Mouse (Mus musculus) gastrocnemius, postnatal 14 days (tissue): ENCODE measurements around the gene Rftn1. TPM values are rescaled to one million over a fixed set of nuclear protein-coding genes. Genes with fewer than 3 reads are reported as not detected.

Experiments
- DNase-seq: peaks from one replicate; pipeline ENCODE4 v3.0.0; 2021; ENCODE audit warnings: mixed read lengths
- intact Hi-C: fragments of 180-260 bp; cut with DNase I; formaldehyde crosslinking; loops from one replicate; pipeline ENCODE4 v1.15.1; 2025; ENCODE audit warnings: low total_unique reads
- total RNA-seq, 2 experiments: library from RNA; stranded (reverse); gene quantifications; 2 replicates each; pipeline ENCODE4 v1.2.3; 2021

Rftn1 gene
- total RNA-seq, 2 experiments from 2014 or later = 48.5 to 58.5 TPM

- intact Hi-C loops = no loop called here
- no peak for DNase-seq
These were observed 117.2 kb downstream of the Rftn1 start for GRCm38 (mm10) chr17:50072982-50073965.

GRCm38 (mm10) chr17:50071602-50071988 lies 118.9 kb downstream of the Rftn1 start:
- intact Hi-C loops = no loop called here
- no peak for DNase-seq

GRCm38 (mm10) chr17:50070822-50071601 lies 119.5 kb downstream of the Rftn1 start:
- intact Hi-C loops = no loop called here
- DNase-seq = no peak

GRCm38 (mm10) chr17:50069897-50070636 lies 120.4 kb downstream of the Rftn1 start:
- peak; percentile 40 for DNase-seq
- intact Hi-C loops = no loop called here

- intact Hi-C loops = no loop called here
- no peak for DNase-seq
These were observed 121.3 kb downstream of the Rftn1 start for GRCm38 (mm10) chr17:50069205-50069604.

GRCm38 (mm10) chr17:50068681-50069138 lies 121.8 kb downstream of the Rftn1 start:
- no peak for DNase-seq
- intact Hi-C loops = no loop called here

- intact Hi-C loops = no loop called here
- DNase-seq = no peak
These were observed 122.4 kb downstream of the Rftn1 start for GRCm38 (mm10) chr17:50067774-50068680.

- intact Hi-C loops = no loop called here
- no peak for DNase-seq
These were observed 123.4 kb downstream of the Rftn1 start for GRCm38 (mm10) chr17:50066822-50067713.

- intact Hi-C loops = no loop called here
- no peak for DNase-seq
These were observed 126.4 kb downstream of the Rftn1 start for GRCm38 (mm10) chr17:50063832-50064627.

GRCm38 (mm10) chr17:50062649-50063048 lies 127.8 kb downstream of the Rftn1 start:
- no peak for DNase-seq
- intact Hi-C loops = no loop called here

- intact Hi-C loops = no loop called here
- DNase-seq = no peak
These were observed 129.0 kb downstream of the Rftn1 start for GRCm38 (mm10) chr17:50061446-50061845.

- intact Hi-C loops = no loop called here
- no peak for DNase-seq
These were observed 130.3 kb downstream of the Rftn1 start for GRCm38 (mm10) chr17:50060220-50060619.

- intact Hi-C loops = loop anchor here (10.0 kb wide), 1 partner anchor 125 kb away; no protein-coding TSS in a partner anchor
- no peak for DNase-seq
These were observed 131.1 kb downstream of the Rftn1 start for GRCm38 (mm10) chr17:50059417-50059816.

GRCm38 (mm10) chr17:50055154-50055756 lies 135.2 kb downstream of the Rftn1 start:
- intact Hi-C loops = loop anchor here (10.0 kb wide), 1 partner anchor 130 kb away; no protein-coding TSS in a partner anchor
- DNase-seq = peak; percentile 39

GRCm38 (mm10) chr17:50054586-50054985 lies 135.9 kb downstream of the Rftn1 start:
- DNase-seq = no peak
- intact Hi-C loops = loop anchor here (10.0 kb wide), 1 partner anchor 130 kb away; no protein-coding TSS in a partner anchor

- intact Hi-C loops = loop anchor here (10.0 kb wide), 1 partner anchor 131 kb away; no protein-coding TSS in a partner anchor
- DNase-seq = no peak
These were observed 136.5 kb downstream of the Rftn1 start for GRCm38 (mm10) chr17:50053961-50054360.
